Mouse (Mus musculus) ovary, postnatal 36 days (tissue): Measurements from ENCODE around the gene Soat1.
A peak's percentile ranks its signal among the peaks of the same experiment; 100 is the strongest.
"Not testable (repeated sequence)": the region's sequence is repeated elsewhere in the genome, so short reads cannot be mapped to it uniquely, and the experiment has no call there.

Source experiments
- DNase-seq: peaks from one replicate; pipeline ENCODE4 v3.0.0; 2022; ENCODE audit warnings: low spot score, mixed read lengths

Soat1 gene

DNA sequence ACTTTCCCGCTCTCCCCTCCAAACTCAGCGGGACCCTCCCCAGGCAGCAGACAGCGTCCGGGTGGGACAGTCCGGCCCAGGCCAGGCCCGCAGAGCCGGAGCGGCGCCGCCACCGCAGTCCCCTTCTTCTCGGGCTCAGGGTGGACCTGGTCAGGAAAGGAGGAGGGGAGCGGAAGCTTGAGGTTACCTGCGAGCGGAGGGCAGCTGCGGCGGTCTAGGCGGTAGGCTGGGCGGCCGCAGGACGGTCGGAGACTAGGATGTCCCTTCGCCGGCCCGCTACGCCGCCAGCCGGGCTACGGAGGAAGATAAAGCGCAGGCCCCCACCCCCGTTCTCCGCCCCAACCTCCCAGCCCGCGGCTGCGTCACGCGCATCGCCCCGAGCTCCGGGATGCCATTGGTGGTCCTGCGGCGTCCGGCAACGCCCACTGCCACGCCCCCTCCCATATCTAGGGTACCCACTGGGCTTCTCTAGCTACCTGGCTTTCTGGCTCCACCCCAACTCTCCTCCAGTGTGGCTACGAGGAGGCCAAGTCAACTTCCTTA is at the start of gene Soat1:
TSS of gene Soat1 (minus strand) at position 371 of the 543 bp plus-strand sequence.
- peak; percentile 94 for DNase-seq

DNA sequence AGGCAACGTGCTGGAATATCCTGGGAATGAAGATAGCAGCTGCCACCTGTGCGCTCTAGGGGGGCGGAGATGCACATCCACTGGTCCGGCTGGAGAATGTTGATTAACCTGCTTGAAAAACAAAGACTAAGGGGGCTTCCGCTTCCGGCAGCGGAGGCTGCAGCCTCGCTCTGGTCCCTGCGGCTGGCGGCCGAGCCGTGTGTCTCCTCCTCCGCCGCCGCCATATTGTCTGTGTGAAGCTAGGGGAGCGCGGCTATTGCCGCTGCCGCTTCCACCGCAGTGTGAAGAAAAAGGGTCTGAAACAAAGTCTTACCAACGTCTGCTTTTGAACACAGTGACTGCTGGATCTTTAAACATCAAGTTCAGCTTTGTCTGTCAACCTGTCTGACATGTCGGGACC is 49.7 kb upstream of the Soat1 start, which contains the start of gene Gm10031:
TSS of gene Gm10031 (plus strand) at position 171 of the 400 bp plus-strand sequence.
- DNase-seq: not testable (repeated sequence)

- no peak for DNase-seq
These were observed 47.8 kb upstream of the Soat1 start for GRCm38 (mm10) chr1:156521796-156522517.

GRCm38 (mm10) chr1:156520136-156520780 is 46.1 kb upstream of the Soat1 start:
- DNase-seq: peak; percentile 25

GRCm38 (mm10) chr1:156507753-156508152 is 33.6 kb upstream of the Soat1 start:
- no peak for DNase-seq

DNA sequence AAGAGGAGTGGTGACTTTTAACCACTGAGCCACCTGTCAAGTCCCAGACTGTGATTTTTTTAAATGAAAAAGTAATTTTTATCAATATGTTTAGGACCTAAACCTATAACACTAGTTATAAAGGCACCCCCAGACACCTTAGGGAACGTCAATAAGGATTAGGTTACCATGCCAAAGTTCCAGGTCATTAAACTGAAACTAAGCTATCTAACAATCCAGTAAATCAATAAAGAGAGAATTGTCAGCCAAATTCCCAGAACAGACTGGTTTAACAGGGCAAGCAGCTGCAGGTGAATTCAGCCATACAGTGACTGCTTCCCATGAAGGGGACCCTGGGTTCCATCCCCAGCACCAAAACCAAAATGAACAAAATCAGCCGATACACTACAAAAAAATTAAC is 31.8 kb upstream of the Soat1 start:
- no peak for DNase-seq

DNA sequence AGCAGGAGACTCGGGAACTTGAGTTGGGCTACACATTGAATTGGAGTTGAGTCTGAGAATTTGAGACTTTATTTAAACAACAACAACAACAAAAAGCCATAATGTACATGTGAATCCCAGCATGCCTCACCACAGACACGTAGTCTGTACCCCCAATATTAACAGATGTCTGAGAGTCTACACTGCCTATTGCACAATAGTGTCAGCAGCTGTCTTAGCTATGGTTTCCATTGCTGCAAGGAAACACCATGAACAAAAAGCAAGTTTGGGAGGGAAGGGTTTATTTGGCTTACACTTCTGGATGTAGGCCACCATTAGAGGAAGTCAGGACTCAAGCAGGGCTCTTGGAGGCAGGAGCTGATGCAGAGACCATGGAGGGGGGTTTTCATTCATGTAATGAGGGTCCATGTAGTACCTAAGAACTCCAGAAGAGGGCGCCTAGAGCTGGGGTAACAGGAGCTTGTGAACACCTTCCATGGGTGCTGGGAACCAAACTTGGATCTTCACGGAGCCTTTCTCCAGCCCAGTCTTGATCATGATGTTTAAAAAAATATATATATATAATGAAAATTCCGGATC is 30.9 kb upstream of the Soat1 start:
- no peak for DNase-seq

GRCm38 (mm10) chr1:156496910-156497309 is 22.8 kb upstream of the Soat1 start:
- DNase-seq: no peak

DNA sequence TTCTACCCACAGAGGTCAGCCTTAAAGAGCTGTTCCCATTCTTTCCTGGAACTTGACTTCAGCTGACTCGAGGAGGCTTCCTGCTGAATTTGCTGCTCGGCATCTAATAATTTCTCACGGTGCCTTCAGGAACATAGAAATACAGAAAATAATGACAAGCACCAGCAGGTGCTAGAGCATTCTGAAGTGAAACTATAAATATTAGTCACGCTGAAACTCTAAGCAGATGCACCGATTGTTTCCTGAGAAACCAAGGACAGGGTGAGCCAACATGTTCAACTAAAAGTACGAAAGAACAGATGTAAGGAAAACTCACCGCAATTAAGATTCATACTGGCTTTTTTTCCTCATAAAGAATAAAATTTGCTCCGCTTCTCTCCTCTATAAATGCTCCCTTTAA is 20.9 kb upstream of the Soat1 start:
- no peak for DNase-seq

- DNase-seq: no peak
These were observed 17.2 kb upstream of the Soat1 start for GRCm38 (mm10) chr1:156491226-156491796.

- no peak for DNase-seq
These were observed 13.9 kb upstream of the Soat1 start for GRCm38 (mm10) chr1:156488031-156488430.

DNA sequence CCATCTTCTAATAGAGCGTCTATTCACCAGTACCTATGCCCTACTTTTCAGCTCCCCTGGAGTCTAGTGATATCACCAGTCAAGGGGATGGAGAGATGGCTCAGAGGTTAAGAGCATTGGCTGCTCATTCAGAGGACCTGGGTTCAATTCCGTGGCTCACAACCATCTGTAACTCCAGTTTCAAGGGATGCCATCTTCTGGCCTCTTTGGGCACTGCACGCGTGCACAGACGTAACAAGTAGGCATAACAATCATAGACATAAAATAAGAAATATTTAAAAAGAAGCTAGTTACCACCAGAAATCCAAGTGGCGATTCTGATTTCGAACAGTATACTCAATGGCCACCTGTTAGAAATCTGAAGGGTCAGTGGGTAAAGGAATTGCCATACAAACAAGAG is 13.4 kb upstream of the Soat1 start:
- no peak for DNase-seq

GRCm38 (mm10) chr1:156481826-156482225 is 7.7 kb upstream of the Soat1 start:
- no peak for DNase-seq

DNA sequence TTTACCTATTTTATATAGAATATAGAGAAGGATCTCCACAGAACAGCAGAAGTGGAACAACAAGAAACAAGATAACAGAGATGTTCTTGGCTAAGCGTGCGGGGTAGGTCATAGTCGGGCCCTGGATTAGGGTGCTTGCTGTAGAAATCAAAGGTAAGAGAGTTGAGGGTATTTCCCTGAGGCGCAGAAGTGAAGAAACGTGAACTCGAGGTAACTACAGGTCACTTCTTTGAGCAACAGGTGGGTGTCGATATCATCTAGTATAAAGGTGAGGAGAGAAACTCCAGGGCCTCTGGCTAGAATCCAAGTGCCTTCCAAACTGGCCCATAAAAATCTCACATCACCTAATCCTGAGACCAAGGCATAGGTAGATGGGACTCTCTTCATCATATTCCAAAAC is 2.4 kb upstream of the Soat1 start:
- DNase-seq: no peak

DNA sequence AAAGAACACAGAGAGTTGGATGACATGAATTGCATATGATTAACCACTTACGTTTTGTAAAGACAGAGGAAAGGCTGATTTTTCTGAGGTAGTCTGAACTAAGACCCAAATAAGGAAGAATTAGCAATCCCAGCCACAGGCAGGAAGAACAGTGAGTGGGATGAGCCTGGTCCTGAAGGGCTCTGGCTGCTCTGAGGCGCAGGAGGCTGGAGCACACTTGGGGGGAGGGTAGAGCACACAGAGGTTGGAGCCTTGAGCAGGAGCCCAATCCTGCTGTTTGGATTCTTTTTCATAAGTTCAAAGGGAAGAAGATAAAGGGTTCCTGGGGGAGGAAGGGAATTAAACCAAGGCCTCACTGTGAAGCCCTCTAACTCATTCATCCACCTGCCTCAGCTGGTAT is 1.9 kb upstream of the Soat1 start:
- peak; percentile 45 for DNase-seq

DNA sequence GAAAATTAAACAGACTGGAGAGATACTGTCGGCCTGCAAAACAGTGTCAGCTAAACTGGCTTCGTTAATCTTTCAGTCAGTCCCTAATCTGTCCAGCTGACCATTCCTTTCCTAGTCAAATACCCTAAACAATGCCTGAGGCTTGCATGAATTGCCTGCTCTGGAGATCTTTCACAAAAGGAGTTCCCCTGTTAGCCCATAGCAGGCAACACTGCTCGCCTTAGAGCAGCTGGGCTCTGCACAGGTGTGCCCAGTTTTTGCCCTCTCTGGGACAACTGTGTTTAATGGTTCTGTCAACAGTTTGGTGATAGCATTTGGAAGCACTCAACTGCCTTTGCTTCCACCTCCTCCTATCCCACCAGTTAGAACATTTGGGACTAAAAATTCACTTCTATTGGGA is 723 bp upstream of the Soat1 start:
- no peak for DNase-seq

DNA sequence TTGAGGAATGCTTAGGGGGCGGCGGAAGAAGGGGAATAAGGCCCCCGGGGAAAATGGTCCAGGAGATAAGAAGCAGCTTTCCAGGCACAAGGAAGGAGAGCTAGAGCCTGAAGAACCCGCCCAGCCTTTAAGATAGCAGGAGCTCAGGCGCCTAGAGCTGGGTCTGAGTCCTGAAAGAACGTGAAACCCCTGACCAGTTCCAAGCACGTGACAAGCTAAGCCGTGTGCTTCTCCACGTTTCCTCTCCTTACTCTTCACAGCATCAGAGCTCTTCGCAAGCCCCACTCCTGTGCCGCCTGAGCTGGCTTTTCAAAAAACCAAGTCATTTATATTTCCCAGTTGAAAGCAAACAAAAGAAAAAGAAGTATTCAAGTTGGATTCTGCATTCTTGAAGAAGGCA is 1.1 kb downstream of the Soat1 start:
- peak; percentile 30 for DNase-seq

- DNase-seq: no peak
These were observed 2.2 kb downstream of the Soat1 start for GRCm38 (mm10) chr1:156471955-156472354.

DNA sequence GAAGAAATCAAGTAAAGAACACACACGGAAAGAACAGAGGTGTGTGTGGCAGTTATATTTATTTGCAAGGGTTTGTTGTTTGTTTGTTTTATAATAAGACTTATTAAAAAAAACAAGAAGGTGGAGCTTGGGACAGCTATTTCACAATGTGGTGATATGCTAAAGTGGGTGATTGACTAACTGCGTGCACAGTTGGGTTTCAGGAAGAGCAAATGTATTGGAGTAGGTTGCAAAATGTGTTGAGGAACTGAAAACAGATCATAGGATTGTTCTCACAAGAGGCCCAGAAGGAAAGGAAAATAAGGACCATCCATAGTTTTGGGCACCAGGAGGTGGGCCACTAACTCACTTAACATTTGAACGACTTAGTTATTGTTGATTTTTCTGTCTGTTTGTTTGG is 3.1 kb downstream of the Soat1 start:
- DNase-seq: no peak

DNA sequence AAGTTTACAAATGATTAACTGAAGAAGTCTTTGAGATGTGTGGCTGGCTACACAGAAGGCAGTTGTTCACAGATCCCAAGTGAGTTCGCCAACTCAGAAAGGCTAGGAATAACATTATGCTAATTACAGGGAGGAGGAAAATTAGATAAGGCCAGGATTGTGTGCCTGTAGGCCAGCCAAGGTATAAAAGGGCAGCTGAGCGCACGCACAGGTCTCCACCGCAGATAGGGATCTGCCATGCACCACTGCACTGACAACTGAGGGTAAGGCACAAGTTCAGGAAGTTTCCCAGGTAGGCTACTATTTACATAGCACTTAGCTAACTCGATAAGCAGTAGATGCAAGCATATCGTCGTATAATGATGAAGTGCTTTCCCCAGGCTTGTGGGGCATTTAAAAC is 3.6 kb downstream of the Soat1 start:
- no peak for DNase-seq

- DNase-seq: no peak
These were observed 5.6 kb downstream of the Soat1 start for GRCm38 (mm10) chr1:156468576-156468975.

DNA sequence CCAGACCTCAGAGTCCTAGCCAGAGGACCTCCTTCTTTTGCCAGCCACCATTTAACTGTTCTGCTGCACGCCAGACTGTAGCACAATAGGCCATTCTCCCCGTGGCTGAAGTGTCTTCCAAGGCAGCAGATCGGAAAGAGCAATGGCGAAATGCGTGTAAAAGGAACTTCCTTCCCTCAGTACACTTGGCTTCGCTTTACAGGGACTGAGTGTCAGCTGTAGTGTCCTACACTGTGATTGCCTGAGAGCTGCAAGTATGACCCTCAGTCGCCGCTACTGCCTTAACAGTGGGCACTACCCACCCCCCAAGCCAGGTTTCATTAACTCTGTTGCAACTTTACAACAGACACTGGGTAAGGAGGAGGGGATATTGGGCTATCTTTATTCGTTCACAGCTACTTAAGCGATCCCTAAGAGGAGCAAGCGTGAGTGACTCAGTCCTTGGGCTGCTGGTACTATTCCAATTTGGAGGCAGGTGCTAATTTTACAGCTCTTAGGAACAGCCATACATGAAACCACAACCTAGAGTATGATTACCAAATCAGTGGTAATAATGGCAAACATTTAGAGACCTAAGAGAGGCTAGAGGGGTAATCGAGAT is 6.4 kb downstream of the Soat1 start:
- DNase-seq: no peak
